Mouse (Mus musculus) liver, embryonic 14 days (tissue): ENCODE results near the gene Asb3. TPM values are rescaled to one million over a fixed set of nuclear protein-coding genes. Genes with fewer than 3 reads are reported as not detected.

Experiments used
- polyA plus RNA-seq: library from polyadenylated mRNA; depleted of rRNA; stranded (reverse); fragments of >200 nt; gene quantifications from 2 replicates; pipeline ENCODE4 v1.2.3, GENCODE M21; 2012; rRNA removed

Asb3 gene
- 4.1 and 4.7 TPM in 2 replicates for polyA plus RNA-seq

GRCm38 (mm10) chr11:30885171-30885871 is at the start of gene Asb3, which contains the start of gene Gpr75:
Gene Asb3, plus strand, starts transcription at chr11:30885416.
Gene Gpr75, plus strand, starts transcription at chr11:30885358.

GRCm38 (mm10) chr11:30954279-30954725 is 69.1 kb downstream of the Asb3 start, which contains the start of gene Erlec1:
Gene Erlec1, minus strand, starts transcription at chr11:30954335.

GRCm38 (mm10) chr11:30985877-30986624 is 100.8 kb downstream of the Asb3 start, which contains the start of gene Chac2:
Gene Chac2, minus strand, starts transcription at chr11:30986350.

Other genes starting within 250 kb of the Asb3 start
- 2.9 and 3.2 TPM in 2 replicates for gene Acyp2, start 235.8 kb upstream of the Asb3 start, polyA plus RNA-seq
- 14.4 and 17.8 TPM in 2 replicates for gene Psme4, start 113.7 kb upstream of the Asb3 start, polyA plus RNA-seq
- gene Gpr75, start 58 bp upstream of the Asb3 start, polyA plus RNA-seq, result 0.02 TPM in 2 replicates
- gene Erlec1, start 68.9 kb downstream of the Asb3 start, polyA plus RNA-seq, result 9.9 TPM in 2 replicates
- gene Chac2, start 100.9 kb downstream of the Asb3 start, polyA plus RNA-seq, result 24.9 and 30.2 TPM in 2 replicates